Mouse (Mus musculus): Measurements from ENCODE around the gene Foxn3.

Foxn3 gene

GRCm38 (mm10) chr12:99385073-99385472 is 178.3 kb downstream of the Foxn3 start:
- DNase-seq (ENCODE audit: low spot score) = peak; percentile 33

- DNase-seq (ENCODE audit: low spot score) = no peak
These were observed 182.1 kb downstream of the Foxn3 start for GRCm38 (mm10) chr12:99381317-99381716.

- no peak for DNase-seq (ENCODE audit: low spot score)
These were observed 182.5 kb downstream of the Foxn3 start for GRCm38 (mm10) chr12:99380855-99381262.

- DNase-seq (ENCODE audit: low spot score) = no peak
These were observed 183.3 kb downstream of the Foxn3 start for GRCm38 (mm10) chr12:99380124-99380523.

GRCm38 (mm10) chr12:99378284-99378683 is 185.1 kb downstream of the Foxn3 start:
- DNase-seq (ENCODE audit: low spot score) = no peak

- no peak for DNase-seq (ENCODE audit: low spot score)
These were observed 185.7 kb downstream of the Foxn3 start for GRCm38 (mm10) chr12:99377705-99378104.

GRCm38 (mm10) chr12:99377069-99377468 is 186.3 kb downstream of the Foxn3 start:
- no peak for DNase-seq (ENCODE audit: low spot score)

- DNase-seq (ENCODE audit: low spot score) = no peak
These were observed 187.4 kb downstream of the Foxn3 start for GRCm38 (mm10) chr12:99375878-99376454.

- no peak for DNase-seq (ENCODE audit: low spot score)
These were observed 188.0 kb downstream of the Foxn3 start for GRCm38 (mm10) chr12:99375426-99375825.

- DNase-seq (ENCODE audit: low spot score) = peak; percentile 78
These were observed 189.2 kb downstream of the Foxn3 start for GRCm38 (mm10) chr12:99374099-99374600.

GRCm38 (mm10) chr12:99373584-99373983 is 189.8 kb downstream of the Foxn3 start:
- no peak for DNase-seq (ENCODE audit: low spot score)

GRCm38 (mm10) chr12:99371500-99371899 is 191.9 kb downstream of the Foxn3 start:
- no peak for DNase-seq (ENCODE audit: low spot score)

- no peak for DNase-seq (ENCODE audit: low spot score)
These were observed 195.1 kb downstream of the Foxn3 start for GRCm38 (mm10) chr12:99368251-99368650.

- no peak for DNase-seq (ENCODE audit: low spot score)
These were observed 197.4 kb downstream of the Foxn3 start for GRCm38 (mm10) chr12:99365999-99366398.

- DNase-seq (ENCODE audit: low spot score) = no peak
These were observed 199.2 kb downstream of the Foxn3 start for GRCm38 (mm10) chr12:99364201-99364600.

GRCm38 (mm10) chr12:99363024-99363423 is 200.4 kb downstream of the Foxn3 start:
- no peak for DNase-seq (ENCODE audit: low spot score)

GRCm38 (mm10) chr12:99361752-99362132 is 201.6 kb downstream of the Foxn3 start:
- DNase-seq (ENCODE audit: low spot score) = no peak

- no peak for DNase-seq (ENCODE audit: low spot score)
These were observed 202.2 kb downstream of the Foxn3 start for GRCm38 (mm10) chr12:99360958-99361751.

- no peak for DNase-seq (ENCODE audit: low spot score)
These were observed 204.7 kb downstream of the Foxn3 start for GRCm38 (mm10) chr12:99358698-99359097.

GRCm38 (mm10) chr12:99356660-99357059 is 206.7 kb downstream of the Foxn3 start:
- no peak for DNase-seq (ENCODE audit: low spot score)

- no peak for DNase-seq (ENCODE audit: low spot score)
These were observed 209.7 kb downstream of the Foxn3 start for GRCm38 (mm10) chr12:99353692-99354091.

- no peak for DNase-seq (ENCODE audit: low spot score)
These were observed 210.8 kb downstream of the Foxn3 start for GRCm38 (mm10) chr12:99352583-99352982.

- no peak for DNase-seq (ENCODE audit: low spot score)
These were observed 211.2 kb downstream of the Foxn3 start for GRCm38 (mm10) chr12:99352136-99352535.
